Mouse (Mus musculus): Measurements from ENCODE around the gene Surf1. TPM values are rescaled to one million over a fixed set of nuclear protein-coding genes. Genes with fewer than 3 reads are reported as not detected.

The Surf1 gene
- polyA plus RNA-seq, 1 experiment from 2014 or later: 85.4 TPM

Other genes starting within 250 kb of the Surf1 start
- not detected in 2 replicates for gene Lcn4, start 245.2 kb downstream of the Surf1 start, polyA plus RNA-seq (2015; fragmentation: Nextera tagmentation; extraction: Ambion mirVana)
- gene Abo, start 51.6 kb downstream of the Surf1 start, polyA plus RNA-seq (2015; fragmentation: Nextera tagmentation; extraction: Ambion mirVana): not detected in 2 replicates
- gene Surf6, start 13.7 kb downstream of the Surf1 start, polyA plus RNA-seq (2015; fragmentation: Nextera tagmentation; extraction: Ambion mirVana): 34.9 and 35.1 TPM in 2 replicates
- gene Med22, start 5.9 kb downstream of the Surf1 start, polyA plus RNA-seq (2015; fragmentation: Nextera tagmentation; extraction: Ambion mirVana): 144 and 152 TPM in 2 replicates
- gene Rpl7a, start 5.8 kb downstream of the Surf1 start, polyA plus RNA-seq (2015; fragmentation: Nextera tagmentation; extraction: Ambion mirVana): 421 and 428 TPM in 2 replicates
- gene Surf2, start 163 bp downstream of the Surf1 start, polyA plus RNA-seq (2015; fragmentation: Nextera tagmentation; extraction: Ambion mirVana): 58.4 and 63.5 TPM in 2 replicates
- gene Surf4, start 17.4 kb upstream of the Surf1 start, polyA plus RNA-seq (2015; fragmentation: Nextera tagmentation; extraction: Ambion mirVana): 107 and 110 TPM in 2 replicates
- 0.13 and 0.54 TPM in 2 replicates for gene Stkld1, start 17.5 kb upstream of the Surf1 start, polyA plus RNA-seq (2015; fragmentation: Nextera tagmentation; extraction: Ambion mirVana)
- 36.8 and 38.8 TPM in 2 replicates for gene Rexo4, start 47.9 kb upstream of the Surf1 start, polyA plus RNA-seq (2015; fragmentation: Nextera tagmentation; extraction: Ambion mirVana)
- not detected in 2 replicates for gene Adamts13, start 56.9 kb upstream of the Surf1 start, polyA plus RNA-seq (2015; fragmentation: Nextera tagmentation; extraction: Ambion mirVana)
- 123 and 126 TPM in 2 replicates for gene Cacfd1, start 93.4 kb upstream of the Surf1 start, polyA plus RNA-seq (2015; fragmentation: Nextera tagmentation; extraction: Ambion mirVana)
- gene Slc2a6, start 111.5 kb upstream of the Surf1 start, polyA plus RNA-seq (2015; fragmentation: Nextera tagmentation; extraction: Ambion mirVana): 9.0 and 9.3 TPM in 2 replicates
- gene Mymk, start 155.6 kb upstream of the Surf1 start, polyA plus RNA-seq (2015; fragmentation: Nextera tagmentation; extraction: Ambion mirVana): 0.14 TPM in 2 replicates
- gene Adamtsl2, start 162.8 kb upstream of the Surf1 start, polyA plus RNA-seq (2015; fragmentation: Nextera tagmentation; extraction: Ambion mirVana): 9.7 and 10.1 TPM in 2 replicates
- 4.7 and 5.4 TPM in 2 replicates for gene Fam163b, start 226.0 kb upstream of the Surf1 start, polyA plus RNA-seq (2015; fragmentation: Nextera tagmentation; extraction: Ambion mirVana)
- 0.65 and 3.6 TPM in 2 replicates for gene Dbh, start 248.7 kb upstream of the Surf1 start, polyA plus RNA-seq (2015; fragmentation: Nextera tagmentation; extraction: Ambion mirVana)